Mouse (Mus musculus) ES-Bruce4 (cell line): Measurements from ENCODE around the gene Nrp1. TPM values are rescaled to one million over a fixed set of nuclear protein-coding genes. Genes with fewer than 3 reads are reported as not detected.

Experiments used
- H3K27ac ChIP-seq: 2 replicates; pipeline ENCODE4 v1.5.1; 2012; ENCODE audit warnings: low read length, inconsistent platforms; ENCODE audit not compliant: insufficient read depth
- H3K27me3 ChIP-seq: 2 replicates; pipeline ENCODE4 v1.6.1; 2012; ENCODE audit warnings: mild to moderate bottlenecking, low read length, inconsistent platforms; ENCODE audit not compliant: control insufficient read depth, poor library complexity, insufficient read depth, severe bottlenecking
- H3K36me3 ChIP-seq: 2 replicates; pipeline ENCODE4 v1.6.1; 2012; ENCODE audit warnings: inconsistent platforms, mild to moderate bottlenecking, low read length, moderate library complexity; ENCODE audit not compliant: control insufficient read depth, poor library complexity, insufficient read depth, severe bottlenecking
- H3K4me1 ChIP-seq: one replicate; pipeline ENCODE4 v1.8.1; 2011; ENCODE audit warnings: low read length; ENCODE audit not compliant: control insufficient read depth, insufficient read depth
- H3K4me3 ChIP-seq: 2 replicates; pipeline ENCODE4 v1.5.1; 2011; ENCODE audit warnings: low read depth, mild to moderate bottlenecking, low read length
- H3K9ac ChIP-seq: 2 replicates; pipeline ENCODE4 v1.6.1; 2012; ENCODE audit warnings: low read depth, mild to moderate bottlenecking, inconsistent platforms; ENCODE audit not compliant: poor library complexity, severe bottlenecking
- H3K9me3 ChIP-seq: replicated peaks from 2 replicates; pipeline ENCODE4 v1.6.1; 2012; ENCODE audit warnings: mild to moderate bottlenecking, low read length, inconsistent platforms; ENCODE audit not compliant: control insufficient read depth, poor library complexity, insufficient read depth, severe bottlenecking
- CTCF ChIP-seq: IDR thresholded peaks from one replicate; pipeline ENCODE4 v1.8.1; 2011; ENCODE audit warnings: low read depth, low read length
- EP300 ChIP-seq: IDR thresholded peaks from 2 replicates; pipeline ENCODE4 v1.6.1; 2011; ENCODE audit warnings: low read depth, low read length; ENCODE audit not compliant: insufficient read depth
- POLR2A ChIP-seq: IDR thresholded peaks from one replicate; pipeline ENCODE4 v1.8.1; 2011; ENCODE audit warnings: low read length; ENCODE audit not compliant: insufficient read depth
- polyA plus RNA-seq: library from polyadenylated mRNA; stranded (reverse); fragments of >200 nt; gene quantifications from 2 replicates; pipeline ENCODE4 v1.2.4, GENCODE M21; 2011; ENCODE audit warnings: low read depth; ENCODE audit not compliant: missing spikeins, insufficient read depth, insufficient read length

Nrp1 gene
- polyA plus RNA-seq, 1 experiment, result 0.40 TPM

DNA sequence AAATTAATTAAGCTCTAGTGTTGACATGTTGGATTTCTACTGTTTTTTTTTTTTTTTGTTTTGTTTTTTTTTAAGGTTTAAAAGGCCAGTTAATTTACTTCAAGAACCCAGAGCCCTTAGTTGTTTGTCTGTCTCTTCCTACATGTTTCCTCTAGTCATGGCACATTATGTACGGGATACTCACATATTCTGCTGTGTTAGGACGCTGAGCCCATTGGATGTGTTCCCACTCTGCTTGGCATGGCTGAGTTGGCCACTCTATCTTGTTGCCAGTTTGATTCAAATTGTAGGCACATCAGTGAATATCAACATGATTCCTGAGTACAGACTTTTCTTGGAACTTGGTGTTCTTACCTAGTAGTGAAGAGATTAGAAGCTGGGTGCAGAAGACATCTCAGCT, 114.5 kb downstream of the Nrp1 start:
- TF ChIP-seq EP300, result no peak
- TF ChIP-seq POLR2A, result no peak
- TF ChIP-seq CTCF, result no peak
- H3K9me3 ChIP-seq, result no peaks in the 10 kb centered on the region
- H3K4me1 ChIP-seq, result no peaks in the 10 kb centered on the region
- H3K36me3 ChIP-seq, result no peaks in the 10 kb centered on the region
- H3K27me3 ChIP-seq, result no peaks in the 10 kb centered on the region
- H3K4me3 ChIP-seq, result no peak overlapping the region
- no peak overlapping the region for H3K27ac ChIP-seq
- no peak overlapping the region for H3K9ac ChIP-seq

DNA sequence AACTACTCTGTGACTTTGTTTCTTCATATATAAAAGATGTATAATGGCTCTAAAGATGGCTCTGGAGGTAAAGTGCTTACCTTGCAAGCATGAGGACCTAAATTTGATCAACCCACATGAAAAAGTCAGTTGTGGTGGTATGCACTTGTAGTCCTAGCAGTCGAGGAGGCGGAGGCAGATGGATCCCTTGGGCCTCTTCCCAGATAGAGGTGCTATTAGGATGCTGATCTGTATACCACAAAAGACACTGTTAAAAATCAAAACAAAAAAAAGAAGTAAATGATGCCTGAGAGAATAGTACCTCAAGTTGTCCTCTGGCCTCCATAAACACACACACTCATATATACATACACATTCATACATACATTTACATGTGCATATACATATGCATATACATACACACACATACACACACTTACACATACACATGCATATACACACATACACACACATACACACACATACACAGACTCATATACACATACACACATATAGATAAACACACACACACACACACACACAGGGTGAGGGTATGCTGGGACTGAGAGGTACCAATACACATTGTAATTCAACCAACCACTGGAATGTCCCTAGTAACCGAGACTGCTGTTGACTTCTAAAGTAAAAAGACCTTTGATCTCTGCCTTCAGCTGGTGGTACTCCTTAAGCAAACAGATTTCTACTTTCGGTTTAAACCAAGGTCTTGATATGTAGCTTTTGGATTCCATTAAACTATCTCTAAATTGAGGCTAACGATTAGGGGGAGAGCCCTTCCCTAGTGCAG, 115.2 kb downstream of the Nrp1 start:
- H3K9me3 ChIP-seq, result no peaks in the 10 kb centered on the region
- TF ChIP-seq POLR2A (no peak), CTCF (no peak), EP300 (no peak)
- no peaks in the 10 kb centered on the region for H3K4me1 ChIP-seq
- no peak overlapping the region for H3K27ac ChIP-seq
- no peaks in the 10 kb centered on the region for H3K27me3 ChIP-seq
- H3K9ac ChIP-seq, result no peak overlapping the region
- no peaks in the 10 kb centered on the region for H3K36me3 ChIP-seq
- H3K4me3 ChIP-seq, result no peak overlapping the region

DNA sequence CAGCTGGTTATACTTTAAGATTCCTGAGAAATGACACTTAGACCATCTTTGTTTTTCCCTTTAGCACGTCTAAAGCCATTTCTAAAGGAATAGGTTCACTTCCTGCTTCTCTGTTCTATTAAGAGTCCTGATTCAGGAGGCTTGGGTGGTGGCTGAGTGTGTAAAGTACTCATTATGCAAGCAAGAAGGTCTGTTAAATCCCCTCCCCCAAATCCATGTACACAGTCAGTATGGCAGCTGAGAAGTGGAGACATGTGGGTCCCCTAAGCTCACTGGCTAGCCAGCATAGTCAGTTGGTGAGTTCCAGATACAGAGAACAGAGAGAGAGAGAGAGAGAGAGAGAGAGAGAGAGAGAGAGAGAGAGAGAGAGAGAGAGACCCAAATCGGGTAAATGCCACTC, 116.2 kb downstream of the Nrp1 start:
- H3K36me3 ChIP-seq, result no peaks in the 10 kb centered on the region
- no peak overlapping the region for H3K4me3 ChIP-seq
- H3K9ac ChIP-seq, result no peak overlapping the region

DNA sequence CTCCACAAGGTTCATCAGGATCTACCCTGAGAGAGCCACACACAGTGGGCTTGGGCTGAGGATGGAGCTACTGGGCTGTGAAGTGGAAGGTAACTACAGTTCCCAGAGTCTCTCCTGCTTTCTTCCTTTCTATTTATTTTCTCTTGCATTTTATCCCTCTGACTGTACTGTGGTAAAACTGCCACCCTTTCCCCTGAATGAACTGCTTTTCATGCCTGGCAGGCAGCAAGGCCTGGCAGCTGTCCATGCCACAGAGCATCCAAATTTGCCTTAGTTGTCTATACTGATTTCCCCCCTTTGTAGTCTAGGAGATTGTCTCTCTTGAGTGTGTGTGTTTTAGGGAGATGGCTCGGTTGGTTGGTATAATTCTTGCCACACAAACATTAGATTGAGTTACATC, 117.8 kb downstream of the Nrp1 start:
- Histone ChIP-seq H3K36me3 (no peaks in the 10 kb centered on the region), H3K4me3 (no peak overlapping the region), H3K4me1 (no peaks in the 10 kb centered on the region), H3K9ac (no peak overlapping the region), H3K9me3 (no peaks in the 10 kb centered on the region), H3K27me3 (no peaks in the 10 kb centered on the region), H3K27ac (no peak overlapping the region)
- no peak for TF ChIP-seq EP300
- no peak for TF ChIP-seq POLR2A
- TF ChIP-seq CTCF, result no peak

More for the DNA sequence above, 116.2 kb downstream of the Nrp1 start:
- no peaks in the 10 kb centered on the region for H3K9me3 ChIP-seq
- no peaks in the 10 kb centered on the region for H3K27me3 ChIP-seq
- no peak overlapping the region for H3K27ac ChIP-seq
- no peaks in the 10 kb centered on the region for H3K4me1 ChIP-seq
- TF ChIP-seq EP300, result no peak
- no peak for TF ChIP-seq CTCF
- TF ChIP-seq POLR2A, result no peak

DNA sequence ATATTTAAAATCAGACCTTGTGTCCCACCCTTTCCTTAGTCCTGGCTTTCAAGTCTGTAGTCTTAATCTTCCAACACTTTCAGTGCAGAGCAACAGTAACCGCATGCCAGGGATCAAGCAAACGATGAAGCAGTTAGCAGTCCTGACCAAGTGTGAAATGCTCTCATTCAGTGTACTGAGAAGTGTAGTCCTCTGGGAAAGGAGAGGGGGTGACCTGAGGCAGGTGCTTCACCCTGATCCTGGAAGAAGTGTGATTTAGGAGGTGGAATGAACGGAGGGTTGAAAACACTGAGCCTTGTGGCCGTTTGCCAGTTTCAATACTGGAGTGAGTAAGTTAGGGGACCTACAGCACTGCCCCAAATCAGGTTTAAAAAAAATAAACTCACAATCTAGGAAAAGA, 119.6 kb downstream of the Nrp1 start:
- no peaks in the 10 kb centered on the region for H3K9me3 ChIP-seq
- H3K9ac ChIP-seq, result no peak overlapping the region
- no peaks in the 10 kb centered on the region for H3K36me3 ChIP-seq
- no peaks in the 10 kb centered on the region for H3K27me3 ChIP-seq
- H3K27ac ChIP-seq, result no peak overlapping the region
- TF ChIP-seq CTCF (no peak), POLR2A (no peak), EP300 (no peak)
- H3K4me1 ChIP-seq, result no peaks in the 10 kb centered on the region
- H3K4me3 ChIP-seq, result no peak overlapping the region

DNA sequence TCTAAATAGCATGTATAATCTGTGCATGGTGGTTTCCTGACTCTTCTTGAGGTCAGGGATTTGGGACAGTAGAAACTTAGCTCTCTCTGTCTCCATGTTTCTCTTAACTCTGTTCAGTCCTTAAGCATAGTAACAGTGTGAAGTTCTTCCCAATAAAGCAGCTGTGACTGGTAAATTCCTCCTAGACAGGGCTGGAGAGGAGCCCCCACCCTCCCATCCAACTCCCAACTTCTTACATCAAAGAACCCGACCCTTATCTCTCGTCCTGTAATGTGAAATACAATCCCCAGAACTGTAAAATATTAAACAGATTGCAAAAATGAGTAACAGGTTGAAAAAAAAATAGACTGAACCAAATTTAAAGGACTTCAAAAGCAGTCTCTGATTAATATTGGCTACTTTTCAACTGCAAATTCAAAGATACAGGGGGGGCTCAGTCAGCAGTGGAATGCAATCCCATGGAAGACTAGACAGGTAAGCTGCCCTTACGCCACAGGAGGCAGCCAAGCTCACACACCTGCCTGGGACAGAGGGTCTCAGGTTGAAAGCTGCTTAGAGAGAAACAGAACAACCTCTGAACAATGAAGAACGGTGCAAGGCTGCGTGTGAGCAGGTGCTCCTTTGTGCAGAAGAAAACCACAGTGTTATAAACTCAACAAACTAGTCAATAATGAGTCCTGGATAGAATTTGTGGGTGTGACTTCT, 121.1 kb downstream of the Nrp1 start:
- H3K9me3 ChIP-seq, result no peaks in the 10 kb centered on the region
- H3K36me3 ChIP-seq, result no peaks in the 10 kb centered on the region
- TF ChIP-seq EP300, result no peak
- no peak for TF ChIP-seq POLR2A
- TF ChIP-seq CTCF, result no peak
- no peaks in the 10 kb centered on the region for H3K27me3 ChIP-seq
- H3K4me1 ChIP-seq, result no peaks in the 10 kb centered on the region
- no peak overlapping the region for H3K4me3 ChIP-seq
- no peak overlapping the region for H3K27ac ChIP-seq
- H3K9ac ChIP-seq, result no peak overlapping the region
